Mouse (Mus musculus) lung, adult 2 months (tissue): ENCODE measurements around the gene Atp2a2.

Experiments
- CTCF ChIP-seq: fragments of 200-500 bp; IDR thresholded peaks from 2 replicates; pipeline ENCODE4 v1.5.1; 2011; ENCODE audit warnings: mild to moderate bottlenecking, low read length, control low read depth; ENCODE audit not compliant: insufficient read depth
- POLR2A ChIP-seq: fragments of 200-500 bp; IDR thresholded peaks from 2 replicates; pipeline ENCODE4 v1.6.1; 2011; ENCODE audit warnings: low read depth, mild to moderate bottlenecking, control low read depth, low read length, borderline replicate concordance; ENCODE audit errors: extremely low read depth

DNA sequence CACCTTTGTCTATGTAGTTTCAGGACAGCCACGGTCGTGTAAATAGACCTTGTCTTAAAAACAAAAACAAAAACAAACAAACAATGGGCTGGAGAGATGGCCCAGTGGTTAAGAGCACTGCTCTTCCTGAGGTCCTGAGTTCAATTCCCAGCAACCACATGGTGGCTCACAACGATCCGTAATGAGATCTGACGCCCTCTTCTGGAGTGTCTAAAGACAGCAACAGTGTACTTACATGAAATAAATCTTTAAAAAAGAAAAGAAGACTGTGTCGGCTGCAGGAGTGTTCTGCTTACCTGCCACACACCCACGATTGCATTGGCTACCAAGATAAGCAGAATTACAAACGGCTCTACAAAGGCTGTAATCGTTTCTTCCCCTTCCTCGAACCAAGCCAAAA is 10.6 kb downstream of the Atp2a2 start:
- TF ChIP-seq CTCF (no peak), POLR2A (no peak)
